Mouse (Mus musculus) hindbrain, embryonic 13.5 days (tissue): ENCODE data around the gene 2810459M11Rik. TPM values are rescaled to one million over a fixed set of nuclear protein-coding genes. Genes with fewer than 3 reads are reported as not detected.
"Not testable (repeated sequence)": the region's sequence is repeated elsewhere in the genome, so short reads cannot be mapped to it uniquely, and the experiment has no call there.

Experiments used
- ATAC-seq: fragments of 200-750 bp; cut with Nextera tagmentation; 2 replicates; pipeline ENCODE4 v1.8.0; 2017; ENCODE audit warnings: moderate TSS enrichment; ENCODE audit not compliant: low FRiP score
- H3K27ac ChIP-seq: fragments of 300-500 bp; sonication (generic); 2 replicates; pipeline ENCODE4 v1.5.1; 2015; ENCODE audit warnings: inconsistent platforms, mild to moderate bottlenecking, moderate library complexity
- H3K27me3 ChIP-seq: fragments of 300-500 bp; sonication (generic); 2 replicates; pipeline ENCODE4 v1.6.1; 2015; ENCODE audit warnings: mild to moderate bottlenecking, inconsistent platforms
- H3K36me3 ChIP-seq: fragments of 300-500 bp; sonication (generic); 2 replicates; pipeline ENCODE4 v1.6.1; 2015; ENCODE audit warnings: mild to moderate bottlenecking, inconsistent platforms
- H3K4me1 ChIP-seq: fragments of 300-500 bp; sonication (generic); replicated peaks from 2 replicates; pipeline ENCODE4 v1.6.1; 2015; ENCODE audit warnings: inconsistent platforms
- H3K4me2 ChIP-seq: fragments of 300-500 bp; sonication (generic); 2 replicates; pipeline ENCODE4 v1.6.1; 2015; ENCODE audit warnings: inconsistent platforms, mild to moderate bottlenecking, moderate library complexity
- H3K4me3 ChIP-seq: fragments of 300-500 bp; sonication (generic); 2 replicates; pipeline ENCODE4 v1.5.1; 2015; ENCODE audit warnings: mild to moderate bottlenecking, inconsistent platforms
- H3K9ac ChIP-seq: fragments of 300-500 bp; sonication (generic); 2 replicates; pipeline ENCODE4 v1.6.1; 2015; ENCODE audit warnings: mild to moderate bottlenecking, inconsistent platforms
- H3K9me3 ChIP-seq: fragments of 300-500 bp; sonication (generic); 2 replicates; pipeline ENCODE4 v1.6.1; 2016; ENCODE audit warnings: inconsistent platforms
- WGBS: fragments of 180-500 bp; shearing (Covaris S2); methylation state at CpG from one replicate; pipeline ENCODE4 v1.1.7; 2015; 5-methylcytosine and 5-hydroxymethylcytosine counted together
- polyA plus RNA-seq: library from polyadenylated mRNA; unstranded; fragments of >200 nt; fragmentation: Nextera tagmentation; extraction: Ambion mirVana; gene quantifications from 2 replicates; pipeline ENCODE4 v1.2.1, GENCODE M21; 2015

The 2810459M11Rik gene
- 2.0 and 3.9 TPM in 2 replicates for polyA plus RNA-seq

DNA sequence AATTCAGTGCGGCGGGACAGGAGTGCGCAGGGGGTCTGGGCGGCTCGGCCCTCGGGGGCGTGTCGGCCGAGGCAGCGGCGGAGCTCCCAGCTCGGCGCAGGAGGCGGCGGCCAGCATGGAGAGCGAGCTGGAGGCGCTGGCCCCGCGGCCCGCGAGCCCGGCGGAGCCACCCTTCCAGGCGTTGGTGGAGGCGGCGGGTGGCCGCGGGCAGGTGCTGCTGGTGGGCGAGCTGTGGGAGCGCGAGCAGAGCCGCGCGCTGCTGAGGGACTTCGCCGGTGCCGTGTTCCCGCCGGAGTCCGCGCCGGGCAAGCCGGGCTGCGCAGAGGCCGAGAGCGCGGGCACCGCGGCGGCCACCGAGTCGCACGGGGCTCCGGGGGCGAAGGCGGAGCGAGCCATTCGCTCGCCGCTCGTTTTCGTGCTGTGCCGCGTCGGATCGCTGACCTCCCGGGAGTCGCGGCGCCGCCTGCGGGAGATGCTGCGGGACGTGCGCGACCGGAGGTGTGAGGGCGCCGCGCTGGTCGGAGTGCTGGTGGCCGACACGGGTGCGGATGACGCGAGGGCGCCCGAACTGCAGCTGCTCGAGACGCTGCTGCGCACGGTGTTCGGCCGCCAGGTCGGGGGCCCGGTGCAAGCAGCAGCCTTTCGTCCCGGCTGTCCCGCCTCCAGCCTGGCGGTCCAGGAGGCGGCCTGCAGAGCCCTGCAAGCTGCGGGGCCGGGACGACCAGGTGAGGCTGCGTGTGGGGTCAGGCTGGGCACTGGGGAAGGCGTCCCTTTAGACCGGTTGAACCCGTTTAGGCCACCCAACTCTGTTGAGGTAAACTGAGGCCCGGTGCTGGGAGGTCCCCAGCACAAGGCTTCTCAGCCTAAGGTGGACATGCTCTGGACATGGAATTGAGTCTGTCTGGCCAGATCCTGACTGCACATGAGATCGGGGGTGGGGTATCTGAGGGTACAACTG lies at the start of gene 2810459M11Rik:
Gene 2810459M11Rik (plus strand): TSS at position 16 of the 958 bp plus-strand sequence.
- Histone ChIP-seq H3K9ac (peak within 1 kb of the TSS; percentile 80), H3K4me2 (peak within 1 kb of the TSS; percentile 95), H3K36me3 (no peaks in the 10 kb centered on the region), H3K4me1 (peaks cover 17% of the 10 kb centered on the region), H3K9me3 (peaks cover 6% of the 10 kb centered on the region; the same call in 1 of the 2 replicates), H3K27me3 (peaks cover 62% of the 10 kb centered on the region), H3K27ac (peak within 1 kb of the TSS; percentile 40; the same call in 1 of the 2 replicates), H3K4me3 (peak within 1 kb of the TSS; percentile 66)
- WGBS: 1% methylated on average over 109 of the region's 110 CpGs
- peak; percentile 82 for ATAC-seq

DNA sequence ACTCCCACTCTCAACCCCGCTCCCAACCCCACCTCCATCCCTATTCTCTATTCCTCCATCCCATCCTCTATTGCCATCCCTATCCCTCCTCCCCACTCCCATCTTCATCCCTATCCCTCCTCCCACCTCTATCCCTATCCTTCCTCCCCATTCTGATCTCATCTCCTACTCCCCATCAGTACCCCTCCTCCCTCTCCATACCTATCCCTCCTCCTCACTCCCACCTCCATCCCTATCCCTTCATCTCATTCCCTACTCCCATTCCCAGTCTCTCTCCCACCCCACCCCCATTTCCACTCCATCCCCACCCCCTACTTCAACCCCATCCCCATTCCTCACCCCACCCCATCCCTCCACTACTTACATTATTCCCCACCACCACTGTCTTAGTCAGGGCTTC lies 48.4 kb upstream of the 2810459M11Rik start:
- 100% methylated on average over 1 of the region's 1 CpGs for WGBS
- Histone ChIP-seq H3K4me1 (no peaks in the 10 kb centered on the region), H3K9ac (no peak overlapping the region), H3K27me3 (no peaks in the 10 kb centered on the region), H3K36me3 (no peaks in the 10 kb centered on the region), H3K9me3 (0 out of 2 replicates have a peak, but pooled peaks cover 3% of the 10 kb centered on the region), H3K4me3 (no peak overlapping the region), H3K4me2 (no peak overlapping the region), H3K27ac (no peak overlapping the region)
- ATAC-seq: no peak

- 0 out of 2 replicates have a peak, but pooled peaks cover 3% of the 10 kb centered on the region for H3K9me3 ChIP-seq
- no peaks in the 10 kb centered on the region for H3K27me3 ChIP-seq
- no peaks in the 10 kb centered on the region for H3K4me1 ChIP-seq
- ATAC-seq: no peak
- H3K9ac ChIP-seq: no peak overlapping the region
- no peak overlapping the region for H3K27ac ChIP-seq
- 85% methylated on average over 4 of the region's 4 CpGs for WGBS
- H3K4me3 ChIP-seq: no peak overlapping the region
- H3K36me3 ChIP-seq: no peaks in the 10 kb centered on the region
- no peak overlapping the region for H3K4me2 ChIP-seq
These were observed 47.7 kb upstream of the 2810459M11Rik start for GRCm38 (mm10) chr1:85998012-85998411.

GRCm38 (mm10) chr1:85999853-86000570 lies 45.7 kb upstream of the 2810459M11Rik start:
- no peak overlapping the region for H3K4me3 ChIP-seq
- no peak overlapping the region for H3K27ac ChIP-seq
- H3K4me1 ChIP-seq: no peaks in the 10 kb centered on the region
- no peak overlapping the region for H3K9ac ChIP-seq
- 0 out of 2 replicates have a peak, but pooled peaks cover 3% of the 10 kb centered on the region for H3K9me3 ChIP-seq
- WGBS: 77% methylated on average over 17 of the region's 18 CpGs
- no peaks in the 10 kb centered on the region for H3K36me3 ChIP-seq
- no peaks in the 10 kb centered on the region for H3K27me3 ChIP-seq
- no peak overlapping the region for H3K4me2 ChIP-seq
- no peak for ATAC-seq

GRCm38 (mm10) chr1:86005540-86005939 lies 40.1 kb upstream of the 2810459M11Rik start:
- no peaks in the 10 kb centered on the region for H3K36me3 ChIP-seq
- no peak overlapping the region for H3K27ac ChIP-seq
- no peaks in the 10 kb centered on the region for H3K27me3 ChIP-seq
- no peak overlapping the region for H3K4me2 ChIP-seq
- WGBS: 91% methylated on average over 10 of the region's 10 CpGs
- no peak for ATAC-seq
- no peaks in the 10 kb centered on the region for H3K9me3 ChIP-seq
- H3K4me3 ChIP-seq: no peak overlapping the region
- H3K9ac ChIP-seq: no peak overlapping the region
- H3K4me1 ChIP-seq: peaks cover 3% of the 10 kb centered on the region; the same call in 1 of the 2 replicates

DNA sequence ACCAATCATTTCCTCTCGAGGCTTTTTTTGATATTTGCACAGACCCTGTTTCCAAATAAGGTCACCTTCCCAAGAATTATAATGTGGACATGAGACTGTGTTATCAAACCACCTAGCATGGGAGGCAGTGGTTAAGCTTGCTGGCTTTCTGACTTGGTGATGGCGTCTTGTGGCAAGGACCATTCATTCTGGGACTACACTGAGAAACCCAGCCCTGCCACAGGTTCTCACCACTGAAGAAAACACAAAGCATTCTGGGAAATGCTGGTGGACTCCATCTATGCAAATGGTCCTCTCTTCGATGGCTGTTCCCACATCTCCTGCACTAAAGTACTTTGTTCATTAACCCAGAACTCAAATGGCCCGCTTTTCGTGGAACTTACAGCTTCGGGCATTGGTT lies 39.6 kb upstream of the 2810459M11Rik start:
- peaks cover 3% of the 10 kb centered on the region; the same call in 1 of the 2 replicates for H3K4me1 ChIP-seq
- H3K27ac ChIP-seq: no peak overlapping the region
- no peak overlapping the region for H3K4me3 ChIP-seq
- no peak for ATAC-seq
- no peaks in the 10 kb centered on the region for H3K27me3 ChIP-seq
- no peak overlapping the region for H3K9ac ChIP-seq
- no peaks in the 10 kb centered on the region for H3K36me3 ChIP-seq
- no peak overlapping the region for H3K4me2 ChIP-seq
- WGBS: 93% methylated on average over 6 of the region's 6 CpGs
- H3K9me3 ChIP-seq: no peaks in the 10 kb centered on the region

DNA sequence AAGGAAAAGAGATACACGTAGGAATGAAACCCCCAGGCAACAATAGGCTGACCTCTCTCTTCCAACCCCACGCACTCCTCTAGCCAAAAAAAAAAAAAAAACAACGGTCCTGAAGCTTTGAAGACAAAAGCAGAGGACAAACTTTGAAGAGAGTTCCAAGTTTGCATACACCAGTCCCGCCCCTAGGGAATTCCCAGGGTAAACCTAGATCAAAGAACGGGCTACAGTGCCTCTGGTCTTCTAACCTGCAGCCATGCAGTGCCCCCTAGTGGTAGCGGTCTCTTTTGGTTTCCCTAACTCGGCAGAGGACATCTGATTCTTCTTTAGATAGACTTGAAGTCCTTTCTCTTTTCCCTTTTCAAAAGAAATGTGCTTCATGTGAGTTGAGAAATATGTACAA lies 37.9 kb upstream of the 2810459M11Rik start:
- Histone ChIP-seq H3K9ac (no peak overlapping the region), H3K4me3 (no peak overlapping the region), H3K27me3 (no peaks in the 10 kb centered on the region), H3K27ac (no peak overlapping the region), H3K4me1 (peaks cover 3% of the 10 kb centered on the region; the same call in 1 of the 2 replicates), H3K4me2 (no peak overlapping the region), H3K9me3 (no peaks in the 10 kb centered on the region), H3K36me3 (no peaks in the 10 kb centered on the region)
- WGBS: 4% methylated on average over 7 of the region's 7 CpGs
- peak; percentile 69; the same call in 1 of the 2 replicates for ATAC-seq

GRCm38 (mm10) chr1:86015758-86016157 lies 29.9 kb upstream of the 2810459M11Rik start:
- not testable (repeated sequence) for H3K9me3 ChIP-seq, H3K4me2 ChIP-seq, H3K27ac ChIP-seq, H3K9ac ChIP-seq, ATAC-seq, H3K4me3 ChIP-seq, H3K4me1 ChIP-seq, H3K36me3 ChIP-seq
- peaks cover 44% of the 10 kb centered on the region for H3K27me3 ChIP-seq
- WGBS: 97% methylated on average over 9 of the region's 9 CpGs

DNA sequence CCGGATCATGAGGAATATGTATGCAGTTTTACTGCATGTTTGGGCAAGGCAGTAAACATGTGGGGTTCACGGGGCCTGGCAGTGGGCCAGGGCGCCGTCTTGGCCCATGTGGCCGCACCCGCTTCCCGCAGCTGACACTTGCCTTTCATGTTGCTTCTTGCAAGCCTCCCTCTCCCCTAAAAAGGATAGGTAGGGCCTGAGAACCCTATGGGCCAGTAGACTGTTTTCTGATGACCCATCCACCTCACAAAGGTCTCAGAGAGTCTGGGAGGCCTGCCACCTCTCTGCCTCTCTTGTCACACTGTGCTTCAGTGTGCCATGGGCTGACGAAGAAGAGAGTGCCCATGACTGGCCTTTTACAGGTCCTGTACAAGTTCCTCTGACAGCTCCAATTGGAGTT lies 29.1 kb upstream of the 2810459M11Rik start, which contains the start of gene Spata3:
Gene Spata3 (plus strand): TSS at position 301 of the 400 bp plus-strand sequence.
- Histone ChIP-seq H3K9ac (no peak within 1 kb of the TSS), H3K9me3 (no peaks in the 10 kb centered on the region), H3K4me2 (no peak within 1 kb of the TSS), H3K4me3 (no peak within 1 kb of the TSS), H3K27ac (no peak within 1 kb of the TSS), H3K27me3 (peaks cover 44% of the 10 kb centered on the region), H3K4me1 (peaks cover 4% of the 10 kb centered on the region), H3K36me3 (no peaks in the 10 kb centered on the region)
- WGBS: 95% methylated on average over 8 of the region's 8 CpGs
- ATAC-seq: no peak

DNA sequence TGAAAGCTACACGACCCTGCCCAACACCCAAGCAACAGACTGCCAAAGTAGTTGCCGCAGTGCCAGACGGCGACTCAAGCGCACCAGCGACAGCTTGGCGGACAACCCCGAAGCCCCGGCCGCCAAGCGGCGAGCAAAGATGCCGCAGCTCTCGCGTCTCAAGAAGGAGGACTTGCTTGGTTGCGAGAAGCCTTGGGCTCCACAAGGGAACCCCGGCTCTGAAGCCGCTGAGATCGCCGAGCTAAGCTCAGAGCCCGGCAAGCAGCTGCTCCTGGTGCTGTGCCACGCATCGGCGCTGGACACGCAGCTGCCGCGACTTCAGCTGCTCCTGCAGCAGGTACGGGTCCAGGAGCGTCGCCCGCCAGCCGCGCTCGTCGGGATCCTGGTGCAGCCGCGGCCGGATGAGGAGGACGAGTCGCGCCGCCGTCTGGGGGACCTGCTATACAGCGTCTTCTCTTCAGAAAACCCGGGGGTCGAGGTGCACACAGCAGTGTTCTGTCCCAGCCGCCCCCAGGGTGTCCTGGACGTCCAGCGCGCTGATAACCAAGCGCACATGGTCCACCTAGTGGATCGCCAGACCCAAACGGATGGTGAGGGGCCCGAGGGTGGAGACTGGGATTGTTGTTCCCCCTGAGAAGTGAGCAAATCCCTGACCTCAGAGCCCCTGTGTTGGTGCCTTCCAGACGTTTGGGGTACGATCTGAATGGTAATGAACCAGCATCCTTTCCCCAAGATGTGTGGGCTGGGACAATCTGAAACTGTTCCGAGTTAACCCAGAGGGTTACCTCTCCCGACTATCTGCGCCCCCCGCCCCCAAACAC lies 27.2 kb upstream of the 2810459M11Rik start:
- WGBS: 3% methylated on average over 60 of the region's 60 CpGs
- Histone ChIP-seq H3K36me3 (no peaks in the 10 kb centered on the region), H3K27ac (no peak overlapping the region; the same call in 1 of the 2 replicates), H3K9ac (peak overlapping the region; percentile 79), H3K4me2 (peak overlapping the region; percentile 89), H3K9me3 (no peaks in the 10 kb centered on the region), H3K4me1 (peaks cover 4% of the 10 kb centered on the region), H3K4me3 (peak overlapping the region; percentile 56), H3K27me3 (peaks cover 44% of the 10 kb centered on the region)
- peak; percentile 91 for ATAC-seq

DNA sequence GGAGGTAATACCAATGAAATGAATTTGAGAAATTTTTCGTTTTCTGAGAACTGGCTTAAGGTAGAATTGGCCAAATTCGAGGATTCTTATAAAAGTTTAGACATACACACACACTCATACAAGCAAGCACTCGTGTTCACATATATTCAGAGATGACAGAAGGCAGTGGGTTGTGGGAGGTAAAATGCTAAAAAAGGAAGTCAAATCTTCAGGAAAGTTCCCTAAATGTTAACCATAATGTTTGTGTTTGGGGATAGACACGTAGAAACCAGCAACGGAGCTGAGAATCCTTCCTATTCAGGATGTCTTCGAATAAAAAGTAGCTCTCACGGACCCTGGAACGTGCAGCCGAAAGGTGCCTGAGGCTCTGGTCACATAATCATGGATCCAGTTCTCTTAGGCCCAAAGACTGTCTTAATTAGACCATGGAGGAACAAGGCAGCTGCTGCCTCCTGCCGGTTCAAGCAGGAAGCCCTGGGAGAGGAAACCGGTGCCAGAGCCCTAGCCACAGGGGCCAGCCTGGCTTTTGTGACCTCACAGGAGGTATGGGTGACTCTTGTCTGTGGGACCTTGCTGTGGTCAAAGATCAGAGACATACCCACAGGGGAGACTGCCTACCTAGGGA lies 24.2 kb upstream of the 2810459M11Rik start:
- Histone ChIP-seq H3K27ac (no peak overlapping the region), H3K4me3 (no peak overlapping the region), H3K27me3 (peaks cover 39% of the 10 kb centered on the region), H3K9me3 (no peaks in the 10 kb centered on the region), H3K9ac (no peak overlapping the region), H3K4me1 (peaks cover 4% of the 10 kb centered on the region), H3K36me3 (no peaks in the 10 kb centered on the region), H3K4me2 (no peak overlapping the region)
- no peak for ATAC-seq
- 72% methylated on average over 11 of the region's 11 CpGs for WGBS
